Mouse (Mus musculus) natural killer cell, adult 2 months (primary cell): Measurements from ENCODE around the gene Dlgap1.

Source experiments
- DNase-seq, 2 experiments: peaks; one replicate each; pipeline ENCODE4 v3.0.0; 2022; ENCODE audit warnings: low spot score in 2 of 2

Dlgap1 gene

DNA sequence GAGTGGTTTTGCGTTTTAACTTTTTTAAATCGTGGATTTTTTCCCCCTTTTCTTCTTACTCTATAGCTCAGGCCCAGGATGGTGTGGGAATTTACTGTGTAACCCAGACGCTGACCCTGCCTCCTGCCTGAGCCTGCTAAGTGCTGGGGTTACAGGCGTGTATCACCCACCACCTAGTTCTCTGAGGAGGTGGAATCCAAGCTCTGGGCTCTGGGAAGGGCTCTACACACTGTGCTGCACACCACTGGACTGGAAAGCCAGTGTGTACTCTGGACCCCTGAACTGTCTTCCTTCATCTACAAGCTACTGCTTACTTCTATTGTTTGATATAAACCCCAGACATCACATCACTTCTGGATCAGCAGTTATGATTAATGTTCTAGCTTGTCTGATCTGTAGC, 889.9 kb downstream of the Dlgap1 start:
- DNase-seq = no peak

GRCm38 (mm10) chr17:70864117-70864516, 895.2 kb downstream of the Dlgap1 start:
- no peak for DNase-seq

GRCm38 (mm10) chr17:70864645-70865044, 895.8 kb downstream of the Dlgap1 start:
- no peak for DNase-seq

GRCm38 (mm10) chr17:70865060-70865604, 896.3 kb downstream of the Dlgap1 start:
- DNase-seq = no peak

GRCm38 (mm10) chr17:70866029-70866428, 897.2 kb downstream of the Dlgap1 start:
- DNase-seq = no peak

DNA sequence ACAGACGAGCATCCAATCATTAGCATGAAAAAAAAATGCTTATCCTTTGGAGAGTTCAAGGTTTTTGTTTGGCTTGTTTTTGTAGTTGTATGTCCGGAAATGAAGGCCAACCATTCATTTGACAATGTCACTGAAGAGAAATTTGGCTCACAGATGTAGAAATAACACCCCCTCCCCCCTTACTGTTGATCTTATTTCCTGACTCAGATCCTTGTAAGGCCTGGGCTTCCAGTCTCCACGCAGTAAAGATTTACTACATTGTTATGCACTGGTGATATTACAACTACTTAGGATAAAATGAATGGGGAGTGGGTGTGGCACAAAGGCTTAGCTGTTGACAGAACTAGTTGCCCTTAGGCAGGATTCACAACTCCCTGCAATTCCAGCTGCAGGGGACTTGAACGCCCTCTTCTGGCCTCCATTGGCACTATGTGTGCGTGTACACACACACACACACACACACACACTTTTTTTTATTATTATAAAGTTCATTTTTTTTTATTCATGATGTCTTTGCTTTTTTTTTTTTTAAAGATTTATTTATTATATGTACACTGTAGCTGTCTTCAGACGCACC, 897.8 kb downstream of the Dlgap1 start:
- DNase-seq = no peak

- no peak for DNase-seq
These were observed 899.8 kb downstream of the Dlgap1 start for GRCm38 (mm10) chr17:70868577-70869229.

DNA sequence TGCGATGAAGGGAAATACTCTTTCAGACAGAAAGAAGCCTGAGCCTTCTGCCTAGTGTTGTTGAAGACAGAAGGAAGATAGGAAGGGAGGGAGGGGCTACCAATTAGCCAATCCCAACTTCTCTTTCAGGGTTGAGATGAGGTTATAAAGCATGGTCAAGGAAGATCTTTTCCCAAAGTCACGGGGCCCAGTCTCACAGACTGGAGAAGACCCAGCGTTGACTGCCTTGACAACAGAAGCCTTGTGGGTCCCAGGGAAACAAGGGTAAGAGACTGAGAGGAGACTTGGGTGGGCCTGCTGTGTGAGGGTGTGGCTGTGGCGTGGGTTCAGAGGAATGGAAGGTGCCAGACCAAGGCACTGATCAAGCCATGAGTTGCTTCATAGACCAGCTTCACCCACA, 901.7 kb downstream of the Dlgap1 start:
- DNase-seq = no peak
